Mouse (Mus musculus) liver, embryonic 14.5 days (tissue): ENCODE results near the gene Fnip2. TPM values are rescaled to one million over a fixed set of nuclear protein-coding genes. Genes with fewer than 3 reads are reported as not detected.

Source experiments
- ATAC-seq: fragments of 200-750 bp; cut with Nextera tagmentation; 2 replicates; pipeline ENCODE4 v1.8.0; 2017; ENCODE audit warnings: moderate number of reproducible peaks, mild to moderate bottlenecking, moderate library complexity; ENCODE audit not compliant: insufficient read depth
- DNase-seq, 3 experiments: peaks; one replicate each; pipeline ENCODE4 v3.0.0-alpha.2; 2012 to 2013; ENCODE audit warnings: low read depth in 3 of 3, low spot score in 3 of 3
- H3K27ac ChIP-seq: fragments of 300-500 bp; sonication (generic); 2 replicates; pipeline ENCODE4 v1.5.1; 2014; ENCODE audit warnings: moderate library complexity, mild to moderate bottlenecking, control low read depth, inconsistent platforms
- H3K27me3 ChIP-seq: fragments of 300-500 bp; sonication (generic); 2 replicates; pipeline ENCODE4 v1.6.1; 2014; ENCODE audit warnings: mild to moderate bottlenecking, low read length, moderate library complexity; ENCODE audit not compliant: control insufficient read depth, insufficient read depth
- H3K36me3 ChIP-seq: fragments of 300-500 bp; sonication (generic); replicated peaks from 2 replicates; pipeline ENCODE4 v1.6.1; 2014; ENCODE audit warnings: low read depth; ENCODE audit not compliant: control insufficient read depth, insufficient read depth
- H3K4me1 ChIP-seq, 2 experiments: fragments of 200-500 bp in 1 of 2; fragments of 300-500 bp in 1 of 2; sonication (generic) in 1 of 2; replicated peaks; 2 replicates each; pipeline ENCODE4 v1.6.1; 2012 to 2014; ENCODE audit warnings: antibody characterized with exemption in 1 of 2, inconsistent platforms in 1 of 2, low read length in 1 of 2; ENCODE audit not compliant: control insufficient read depth in 2 of 2, insufficient read depth in 2 of 2
- H3K4me2 ChIP-seq: fragments of 300-500 bp; sonication (generic); 2 replicates; pipeline ENCODE4 v1.6.1; 2014; ENCODE audit warnings: low read depth, mild to moderate bottlenecking, control low read depth, moderate library complexity
- H3K4me3 ChIP-seq, 2 experiments: fragments of 200-500 bp in 1 of 2; fragments of 300-500 bp in 1 of 2; sonication (generic) in 1 of 2; 2 replicates each; pipeline ENCODE4 v1.5.1; 2012 to 2014; ENCODE audit warnings: low read depth in 2 of 2, low read length in 2 of 2, mild to moderate bottlenecking in 2 of 2, control low read depth in 1 of 2, inconsistent platforms in 1 of 2, moderate library complexity in 1 of 2; ENCODE audit not compliant: insufficient read depth in 1 of 2
- H3K9ac ChIP-seq: fragments of 300-500 bp; sonication (generic); replicated peaks from 2 replicates; pipeline ENCODE4 v1.6.1; 2014; ENCODE audit warnings: mild to moderate bottlenecking, control low read depth, moderate library complexity
- H3K9me3 ChIP-seq: fragments of 300-500 bp; sonication (generic); 2 replicates; pipeline ENCODE4 v1.6.1; 2016; ENCODE audit warnings: low read length, mixed read lengths; ENCODE audit not compliant: control insufficient read depth
- CTCF ChIP-seq: IDR thresholded peaks from 2 replicates; pipeline ENCODE4 v1.5.1; 2016; ENCODE audit warnings: antibody characterized with exemption, low read depth, control low read depth
- EP300 ChIP-seq: IDR thresholded peaks from 2 replicates; pipeline ENCODE4 v1.6.1; 2016; ENCODE audit warnings: antibody characterized with exemption, low read depth
- WGBS: fragments of 180-500 bp; shearing (Covaris S2); extraction: QIAGEN DNeasy Blood & Tissue Kit; methylation state at CpG from one replicate; pipeline ENCODE4 v1.1.7; 2014; ENCODE audit not compliant: insufficient replicate concordance; 5-methylcytosine and 5-hydroxymethylcytosine counted together
- polyA plus RNA-seq, 2 experiments: library from polyadenylated mRNA; depleted of rRNA in 1 of 2; stranded (reverse) in 1 of 2; unstranded in 1 of 2; fragments of >200 nt; fragmentation: Nextera tagmentation in 1 of 2; extraction: Ambion mirVana in 1 of 2; gene quantifications; 2 replicates each; pipeline versions ENCODE4 v1.2.1 to v1.2.3; 2012 to 2014

The Fnip2 gene
- polyA plus RNA-seq, 2 experiments, result 3.5 to 5.9 TPM

GRCm38 (mm10) chr3:79551826-79552552, 15.6 kb downstream of the Fnip2 start:
- TF ChIP-seq EP300, result no peak
- TF ChIP-seq CTCF, result no peak
- Histone ChIP-seq H3K36me3 (no peaks in the 10 kb centered on the region), H3K27ac (no peak overlapping the region), H3K9ac (no peak overlapping the region), H3K4me1 (peaks cover 0 to 2% of the 10 kb centered on the region in 2 experiments; a peak in 2 of 4 replicates), H3K4me3 (no peak overlapping the region), H3K4me2 (no peak overlapping the region), H3K27me3 (no peaks in the 10 kb centered on the region), H3K9me3 (no peaks in the 10 kb centered on the region)
- no peak for DNase-seq
- 89% methylated on average over 10 of the region's 10 CpGs for WGBS
- ATAC-seq, result no peak

DNA sequence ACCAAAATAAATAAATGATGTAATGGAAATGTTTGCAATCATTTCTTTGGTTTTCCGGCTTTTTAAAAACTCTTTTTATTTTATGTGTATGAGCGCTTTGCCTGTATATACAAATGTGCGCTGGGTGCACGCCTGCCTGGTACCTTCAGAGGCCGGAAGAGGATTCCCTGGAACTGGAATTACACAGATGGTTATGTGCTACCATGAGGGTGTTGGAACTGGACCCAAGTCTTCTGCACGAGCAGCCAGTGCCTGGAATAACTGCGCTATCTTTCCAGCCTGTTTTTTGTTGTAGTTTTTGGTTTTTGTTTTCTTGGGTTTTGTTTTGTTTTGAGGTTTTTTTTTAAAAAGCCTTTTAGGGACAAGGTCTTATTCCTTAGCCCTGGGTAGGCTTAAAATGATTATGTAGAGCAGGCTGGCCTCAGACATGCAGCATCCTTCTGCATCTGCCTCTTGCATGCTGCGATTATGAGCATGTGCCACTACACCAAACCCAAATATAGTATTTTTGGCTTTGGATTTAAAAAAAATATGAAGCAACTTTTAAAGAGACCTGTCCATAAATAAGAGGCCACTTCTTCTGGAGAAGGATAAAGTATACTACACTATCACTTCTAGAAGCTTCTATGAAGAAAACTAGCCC, 17.7 kb downstream of the Fnip2 start:
- Histone ChIP-seq H3K9me3 (no peaks in the 10 kb centered on the region), H3K4me3 (no peak overlapping the region), H3K4me1 (peaks cover 0 to 2% of the 10 kb centered on the region in 2 experiments; a peak in 2 of 4 replicates), H3K36me3 (no peaks in the 10 kb centered on the region), H3K9ac (no peak overlapping the region), H3K27me3 (no peaks in the 10 kb centered on the region), H3K4me2 (no peak overlapping the region), H3K27ac (no peak overlapping the region)
- no peak for TF ChIP-seq CTCF
- TF ChIP-seq EP300, result no peak
- WGBS, result 88% methylated on average over 8 of the region's 8 CpGs
- DNase-seq (no peak), ATAC-seq (no peak)

DNA sequence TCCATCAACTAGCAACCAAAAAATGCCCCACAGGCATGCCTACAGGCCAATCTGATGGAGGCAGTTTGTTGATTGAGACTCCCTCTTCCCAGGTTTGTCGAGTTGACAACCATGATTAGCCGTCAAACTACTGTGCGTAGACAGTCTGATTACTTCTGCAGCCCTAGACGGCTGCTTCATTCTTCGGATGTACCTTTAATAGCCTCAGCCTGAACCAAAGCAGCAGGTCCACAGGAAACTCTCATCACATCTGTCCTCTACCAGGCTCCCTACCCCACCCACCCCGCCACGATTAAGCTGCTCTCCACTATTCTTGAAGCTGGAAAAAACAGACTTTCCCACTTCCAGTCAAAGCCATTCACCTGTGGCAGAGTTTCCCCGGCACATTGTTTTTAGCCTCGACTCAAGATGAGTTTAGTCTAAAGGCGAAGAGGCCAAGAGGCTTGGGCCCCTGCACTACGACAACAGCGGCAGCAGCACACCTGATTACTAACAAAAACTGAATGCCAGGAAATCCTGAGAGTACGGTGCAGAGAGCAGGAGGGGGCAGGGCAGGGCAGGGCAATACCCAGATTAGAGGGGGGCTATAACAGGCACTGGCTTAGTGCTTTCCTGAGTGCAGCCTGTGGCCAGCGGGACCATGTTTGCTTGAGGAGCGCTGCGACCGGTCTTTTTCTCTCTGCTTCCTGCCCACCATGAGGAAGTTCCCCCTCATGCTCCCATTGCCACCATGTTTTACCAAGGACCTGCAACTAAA, 18.7 kb downstream of the Fnip2 start:
- H3K27ac ChIP-seq, result no peak overlapping the region
- H3K9me3 ChIP-seq, result no peaks in the 10 kb centered on the region
- H3K4me2 ChIP-seq, result no peak overlapping the region
- peaks cover 0 to 2% of the 10 kb centered on the region in 2 experiments; a peak in 2 of 4 replicates for H3K4me1 ChIP-seq
- ATAC-seq (no peak), DNase-seq (no peak)
- no peak overlapping the region for H3K9ac ChIP-seq
- H3K27me3 ChIP-seq, result no peaks in the 10 kb centered on the region
- TF ChIP-seq CTCF (no peak), EP300 (no peak)
- H3K36me3 ChIP-seq, result no peaks in the 10 kb centered on the region
- no peak overlapping the region for H3K4me3 ChIP-seq
- WGBS, result 58% methylated on average over 17 of the region's 17 CpGs

GRCm38 (mm10) chr3:79542585-79542984, 25.0 kb downstream of the Fnip2 start:
- DNase-seq (peak in 2 of 3 experiments; percentile 41 to 59), ATAC-seq (peak; percentile 81)
- TF ChIP-seq EP300, result no peak
- peak; percentile 61 for TF ChIP-seq CTCF
- H3K4me1 ChIP-seq, result peaks cover 19 to 38% of the 10 kb centered on the region in 2 experiments
- H3K27ac ChIP-seq, result no peak overlapping the region
- H3K9ac ChIP-seq, result no peak overlapping the region
- no peaks in the 10 kb centered on the region for H3K9me3 ChIP-seq
- H3K27me3 ChIP-seq, result no peaks in the 10 kb centered on the region
- H3K36me3 ChIP-seq, result no peaks in the 10 kb centered on the region; the same call in 1 of the 2 replicates
- WGBS, result 18% methylated on average over 6 of the region's 6 CpGs
- peak overlapping the region; percentile 27 for H3K4me2 ChIP-seq
- H3K4me3 ChIP-seq, result no peak overlapping the region

- Histone ChIP-seq H3K36me3 (no peaks in the 10 kb centered on the region; the same call in 1 of the 2 replicates), H3K4me3 (no peak overlapping the region), H3K27ac (no peak overlapping the region), H3K9me3 (no peaks in the 10 kb centered on the region), H3K4me2 (no peak overlapping the region), H3K27me3 (no peaks in the 10 kb centered on the region), H3K9ac (no peak overlapping the region), H3K4me1 (peaks cover 19 to 51% of the 10 kb centered on the region in 2 experiments)
- no peak for ATAC-seq
- DNase-seq, result no peak
- TF ChIP-seq EP300 (no peak), CTCF (no peak)
Measured at GRCm38 (mm10) chr3:79539656-79540055, 27.9 kb downstream of the Fnip2 start.
